Mouse (Mus musculus) heart, adult 11 months (tissue): ENCODE measurements around the gene Lgals1.

ENCODE experiments used
- DNase-seq: peaks from one replicate; pipeline ENCODE4 v3.0.0; 2022

Lgals1 gene

DNA sequence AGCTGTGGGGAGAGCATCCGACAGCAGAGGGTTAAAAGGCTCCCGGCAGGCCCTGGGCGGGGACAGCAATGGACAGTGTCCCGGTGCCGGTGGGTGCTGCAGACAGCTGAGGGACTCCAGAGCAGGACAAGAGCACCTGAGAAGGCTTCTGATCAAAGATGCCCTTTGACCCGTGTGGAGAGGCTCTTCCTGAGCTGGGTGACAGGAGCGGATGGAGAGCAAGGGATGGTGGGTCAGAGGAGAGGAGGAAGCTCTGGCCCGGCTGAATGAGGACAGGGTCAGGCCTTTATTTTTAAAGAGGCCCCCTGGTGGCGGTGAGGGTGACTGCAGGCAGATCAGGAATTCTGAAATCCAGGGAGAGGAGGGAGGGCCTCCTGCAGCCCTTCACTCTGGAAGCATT lies 16.1 kb downstream of the Lgals1 start:
- peak; percentile 98 for DNase-seq

DNA sequence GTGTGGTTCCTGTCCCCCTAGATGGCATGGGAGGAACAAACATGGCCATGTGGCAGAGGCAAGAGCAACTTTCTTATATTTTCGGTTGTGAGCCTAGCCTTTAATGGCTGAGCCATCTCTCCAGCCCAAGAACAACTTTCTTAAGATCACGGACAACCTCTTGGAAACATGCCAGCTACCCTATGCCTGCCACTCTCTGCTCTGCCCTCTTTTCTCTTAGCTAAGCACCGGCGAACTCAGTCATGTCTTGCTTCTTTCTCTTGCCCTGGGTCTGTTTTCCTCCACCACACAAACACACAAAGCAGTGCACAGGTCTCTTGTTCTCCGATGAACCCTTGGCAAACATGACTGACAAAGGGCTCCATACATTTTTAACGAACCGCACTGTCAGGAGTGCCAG lies 19.7 kb downstream of the Lgals1 start:
- DNase-seq = no peak

- peak; percentile 99 for DNase-seq
Observed at GRCm38 (mm10) chr15:78947657-78948056, 21.1 kb downstream of the Lgals1 start, which contains the start of gene Triobp. TSS of gene Triobp (plus strand) at chr15:78947724.

- no peak for DNase-seq
Observed at GRCm38 (mm10) chr15:78948152-78948725, 21.7 kb downstream of the Lgals1 start.

GRCm38 (mm10) chr15:78948883-78949282 lies 22.4 kb downstream of the Lgals1 start:
- DNase-seq = no peak

- DNase-seq = no peak
Observed at GRCm38 (mm10) chr15:78955663-78956062, 29.1 kb downstream of the Lgals1 start.

DNA sequence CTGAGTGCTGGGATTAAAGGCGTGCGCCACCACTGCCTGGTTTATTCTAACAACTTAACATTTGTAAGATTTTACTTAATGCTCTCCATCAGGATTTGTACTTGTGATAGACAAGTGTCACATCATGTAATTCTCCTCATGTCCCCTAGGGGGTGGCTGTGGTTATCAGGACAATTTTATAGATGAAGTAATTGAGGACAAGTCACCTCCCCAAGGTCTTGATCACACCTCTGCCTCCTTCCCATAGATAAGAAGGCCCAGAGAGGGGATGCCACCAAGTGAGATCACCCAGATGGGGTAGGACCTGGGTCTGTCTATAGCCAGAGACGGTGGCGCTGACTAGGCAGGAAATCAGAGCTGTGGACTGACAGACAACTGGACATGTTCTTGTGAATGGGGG lies 29.8 kb downstream of the Lgals1 start:
- DNase-seq = no peak

GRCm38 (mm10) chr15:78957021-78957420 lies 30.5 kb downstream of the Lgals1 start:
- no peak for DNase-seq

GRCm38 (mm10) chr15:78959537-78959936 lies 33.0 kb downstream of the Lgals1 start:
- DNase-seq = peak; percentile 91

DNA sequence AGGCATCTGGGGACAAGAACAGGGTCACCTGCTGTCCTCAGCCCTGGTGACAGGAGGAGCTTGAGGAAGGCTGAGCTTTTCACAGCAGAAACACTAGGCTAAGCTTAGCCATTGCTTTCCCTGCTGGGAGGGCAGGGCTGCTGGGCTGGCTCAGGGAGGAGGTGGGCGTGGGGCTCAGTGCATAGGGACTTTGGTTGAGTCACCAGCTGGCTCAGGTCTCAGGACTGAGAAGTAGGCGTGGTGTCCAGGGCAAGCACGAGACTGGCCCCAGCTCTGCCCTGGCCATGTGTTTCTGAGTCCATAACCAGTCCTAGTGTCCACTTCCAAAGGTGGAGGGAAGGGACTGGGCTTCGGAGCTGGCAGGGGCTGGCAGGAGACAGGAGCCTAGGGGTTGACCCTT lies 33.6 kb downstream of the Lgals1 start:
- DNase-seq = peak; percentile 98

DNA sequence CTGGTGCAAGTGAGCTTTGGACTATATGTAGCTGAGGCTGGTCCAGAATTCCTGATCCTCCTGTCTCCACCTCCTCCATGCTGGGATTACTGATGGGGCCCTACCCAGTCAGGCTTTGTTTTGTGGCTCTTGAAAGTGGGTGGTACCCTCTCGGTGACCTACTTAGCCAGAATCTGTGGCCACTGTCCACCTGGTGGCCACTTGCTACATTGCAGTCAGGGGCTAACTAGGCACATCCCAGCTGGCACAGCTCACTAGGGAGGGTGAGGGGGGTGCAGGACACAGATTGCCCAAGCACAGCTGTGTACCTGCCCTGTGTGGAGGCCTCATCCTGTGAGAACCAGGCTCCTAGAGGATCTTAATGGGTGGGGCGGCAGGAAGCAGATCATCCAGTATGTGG lies 36.4 kb downstream of the Lgals1 start:
- DNase-seq = peak; percentile 96

DNA sequence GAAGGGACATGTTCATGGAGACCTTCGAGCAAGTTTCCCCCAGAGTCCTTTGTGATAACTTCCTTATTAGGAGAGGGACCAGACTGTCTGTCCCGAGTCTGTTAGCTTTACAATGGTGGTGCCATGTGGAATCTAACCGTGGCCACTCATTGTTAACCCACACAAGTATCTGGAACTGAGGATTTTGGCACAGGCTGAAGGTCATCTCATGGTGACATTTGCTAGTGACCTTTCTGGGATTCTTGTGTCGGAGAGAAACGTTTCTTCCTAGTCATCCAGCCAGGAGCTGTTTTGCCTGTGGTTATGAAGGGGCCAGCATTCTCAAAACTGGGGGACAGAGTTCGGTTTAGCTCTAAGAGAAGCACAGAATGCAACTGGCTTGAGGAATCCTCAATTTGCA lies 45.1 kb downstream of the Lgals1 start:
- DNase-seq = no peak

GRCm38 (mm10) chr15:78973950-78974349 lies 47.4 kb downstream of the Lgals1 start:
- no peak for DNase-seq

DNA sequence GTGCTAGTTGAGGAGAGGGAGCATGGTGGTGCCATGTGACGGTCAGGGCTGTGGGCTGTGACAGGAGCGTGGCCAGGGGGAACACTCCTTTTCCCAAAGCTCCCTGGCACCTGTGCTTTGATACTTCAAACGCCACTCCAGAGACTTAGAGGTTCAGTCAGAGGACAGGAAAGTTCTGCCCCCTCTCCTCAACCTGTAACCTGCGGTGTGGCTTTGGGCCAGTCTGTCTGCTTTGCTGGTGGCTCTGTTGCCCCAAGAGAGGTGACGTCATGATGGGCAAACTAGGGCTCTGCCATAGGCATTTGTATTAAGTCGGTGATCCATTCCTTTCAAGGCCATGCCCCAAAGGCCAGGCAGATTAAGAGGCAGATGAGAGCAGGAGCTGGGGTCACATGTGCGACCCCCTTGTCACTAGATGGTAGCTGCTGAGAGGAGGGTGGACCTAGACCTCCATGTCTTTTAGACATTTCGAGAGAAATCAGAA lies 51.2 kb downstream of the Lgals1 start:
- peak; percentile 92 for DNase-seq

DNA sequence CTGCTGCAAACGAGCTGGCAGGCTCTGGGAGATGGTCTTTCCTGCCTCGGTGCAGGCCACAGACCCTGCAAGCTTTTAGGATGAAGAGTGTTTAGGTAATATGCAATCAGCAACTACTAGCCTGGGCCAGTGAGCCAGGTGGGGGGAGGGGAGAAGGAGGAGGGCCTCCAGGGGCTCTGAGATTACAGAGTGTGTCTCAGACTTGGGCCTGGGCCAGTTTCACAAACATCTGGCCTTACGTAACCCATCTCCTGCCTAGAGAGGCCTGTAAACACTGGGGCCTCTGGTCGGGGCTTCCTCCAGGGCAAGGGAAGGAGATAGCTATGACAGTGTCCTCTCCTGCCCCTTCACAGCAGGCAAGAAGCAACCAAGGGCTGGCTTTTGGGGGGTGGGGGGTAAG lies 52.4 kb downstream of the Lgals1 start:
- peak; percentile 99 for DNase-seq
